31 mouse cellular contexts compared by ENCODE assay signal in the genomic region with DNA sequence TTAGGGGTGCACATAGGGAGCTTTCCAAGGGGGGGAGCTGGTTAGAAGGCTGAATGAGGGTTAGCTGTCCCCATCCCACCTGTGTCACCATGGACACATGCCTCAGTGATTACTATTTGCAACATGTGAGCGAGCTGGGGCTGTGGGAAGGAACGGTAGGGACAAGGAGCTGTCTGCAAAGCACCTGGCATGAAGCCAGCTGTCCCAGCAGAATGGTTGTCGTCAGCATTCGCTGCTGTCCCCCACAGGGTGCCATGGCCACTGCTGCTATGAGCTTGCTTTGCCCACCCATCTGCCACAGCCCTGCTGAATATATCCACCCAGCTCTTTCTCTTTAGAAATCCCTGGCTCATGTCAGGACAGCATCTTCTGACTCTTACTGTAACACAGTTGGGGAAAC.
DNase-seq lines count a peak whose midpoint lies in the region; ATAC-seq and TF ChIP-seq lines count a peak whose summit lies in the region.
"Had no signal": no experiment of that assay in that cellular context is flagged by ENCODE, and none has a peak within 500 bp of the region (broad histone marks: within the 10 kb centered on the region; RNA-seq: fewer than 3 reads in every experiment).

No protein-coding gene starts in this region.

- 76% methylated on average over 4 of the region's 4 CpGs for WGBS in forebrain, embryonic 10.5 days
- 31% methylated on average over 4 of the region's 4 CpGs for WGBS in forebrain, embryonic 12.5 days
- WGBS in midbrain, postnatal 0 days = 32% methylated on average over 4 of the region's 4 CpGs
- 29% methylated on average over 4 of the region's 4 CpGs for WGBS in midbrain, embryonic 13.5 days

- H3K9ac ChIP-seq in forebrain, embryonic 12.5 days = no peak overlapping the region
- H3K9ac ChIP-seq in midbrain, postnatal 0 days (replicated peaks; ENCODE audit: low read length, poor library complexity, severe bottlenecking) = no peak overlapping the region
- no peak overlapping the region for H3K9ac ChIP-seq in midbrain, embryonic 13.5 days (replicated peaks)
- H3K9ac ChIP-seq: forebrain, embryonic 15.5 days; heart, embryonic 15.5 days; hindbrain, embryonic 14.5 days; kidney, embryonic 15.5 days; liver, embryonic 14.5 days; lung, embryonic 15.5 days; midbrain, embryonic 15.5 days; neural tube, embryonic 12.5 days had no signal

- no peak for TF ChIP-seq POLR2A in brain, embryonic 14.5 days (IDR thresholded peaks at IDR 0.05; ENCODE audit: borderline replicate concordance, extremely low read depth, insufficient read depth, insufficient read length, poor library complexity, severe bottlenecking)

- DNase-seq in forebrain, embryonic 10.5 days (ENCODE audit: extremely low spot score, low spot score) = no peak
- peak; percentile 30 to 54 for DNase-seq in left cerebral cortex, postnatal 14 days (ENCODE audit: low spot score in 2 of 2)
- DNase-seq in left cerebral cortex, adult 8-10 months (ENCODE audit: low spot score in 2 of 2) = no peak
- peak; percentile 49 for DNase-seq in midbrain, postnatal 0 days (ENCODE audit: low spot score)
- DNase-seq in brain, embryonic 14.5 days (ENCODE audit: low read depth) = peak; percentile 72
- DNase-seq: adrenal gland, adult 8-10 months; cerebellum, adult 11 months; cerebellum, adult 9-11 months; gastrocnemius, postnatal 25 days; heart, adult 11 months; kidney, adult 11 months; kidney, postnatal 36 days; liver; thymus, postnatal 4 days had no signal

- peak overlapping the region; percentile 56 for H3K27ac ChIP-seq in forebrain, embryonic 10.5 days
- H3K27ac ChIP-seq in forebrain, embryonic 12.5 days = no peak overlapping the region
- no peak overlapping the region for H3K27ac ChIP-seq in midbrain, postnatal 0 days (ENCODE audit: low read depth, low read length)
- no peak overlapping the region for H3K27ac ChIP-seq in midbrain, embryonic 13.5 days
- H3K27ac ChIP-seq: forebrain, embryonic 15.5 days; heart, embryonic 10.5 days; heart, embryonic 15.5 days; hindbrain, embryonic 14.5 days; kidney, embryonic 15.5 days; layer of hippocampus, adult 2 months; left cerebral cortex, adult 2 months; liver, embryonic 14.5 days; lung, embryonic 15.5 days; midbrain, embryonic 15.5 days; neural tube, embryonic 12.5 days had no signal

- ATAC-seq in forebrain, embryonic 12.5 days (ENCODE audit: low FRiP score) = no peak
- no peak for ATAC-seq in midbrain, postnatal 0 days (ENCODE audit: low FRiP score)
- no peak for ATAC-seq in midbrain, embryonic 13.5 days
- ATAC-seq: forebrain, embryonic 15.5 days; inflammation-experienced regulatory T-cells, adult 6 months; midbrain, embryonic 15.5 days had no signal

- H3K4me2 ChIP-seq in forebrain, embryonic 12.5 days = no peak overlapping the region
- no peak overlapping the region for H3K4me2 ChIP-seq in midbrain, postnatal 0 days (ENCODE audit: low read depth, low read length, poor library complexity, severe bottlenecking)
- H3K4me2 ChIP-seq in midbrain, embryonic 13.5 days (replicated peaks) = no peak overlapping the region
- H3K4me2 ChIP-seq: forebrain, embryonic 15.5 days; heart, embryonic 15.5 days; hindbrain, embryonic 14.5 days; kidney, embryonic 15.5 days; lung, embryonic 15.5 days; midbrain, embryonic 15.5 days; neural tube, embryonic 12.5 days had no signal

- intact Hi-C loops in left cerebral cortex, postnatal 14 days (cut with DNase I) = no loop called here

- H3K4me3 ChIP-seq in forebrain, embryonic 10.5 days = no peak overlapping the region
- H3K4me3 ChIP-seq in forebrain, embryonic 12.5 days (replicated peaks) = no peak overlapping the region
- no peak overlapping the region for H3K4me3 ChIP-seq in midbrain, postnatal 0 days (ENCODE audit: low read depth, low read length)
- no peak overlapping the region for H3K4me3 ChIP-seq in midbrain, embryonic 13.5 days (replicated peaks)
- H3K4me3 ChIP-seq: erythroblast, embryonic 14.5 days; forebrain, embryonic 15.5 days; heart, embryonic 10.5 days; heart, embryonic 15.5 days; kidney, embryonic 15.5 days; layer of hippocampus, adult 2 months; left cerebral cortex, adult 2 months; lung, embryonic 15.5 days; midbrain, embryonic 15.5 days; myocyte; neural tube, embryonic 12.5 days had no signal

- peaks cover 4% of the 10 kb centered on the region; the same call in 1 of the 2 replicates for H3K36me3 ChIP-seq in forebrain, embryonic 10.5 days (replicated peaks)
- no peaks in the 10 kb centered on the region for H3K36me3 ChIP-seq in forebrain, embryonic 12.5 days (replicated peaks)
- no peaks in the 10 kb centered on the region for H3K36me3 ChIP-seq in midbrain, postnatal 0 days (ENCODE audit: insufficient read depth, low read length)
- H3K36me3 ChIP-seq in midbrain, embryonic 13.5 days = no peaks in the 10 kb centered on the region
- H3K36me3 ChIP-seq: forebrain, embryonic 15.5 days; G1E; heart, embryonic 10.5 days; heart, embryonic 15.5 days; kidney, embryonic 15.5 days; lung, embryonic 15.5 days; midbrain, embryonic 15.5 days; neural tube, embryonic 12.5 days had no signal

- TF ChIP-seq CTCF in midbrain, postnatal 0 days (IDR thresholded peaks at IDR 0.05) = no peak
- no peak for TF ChIP-seq CTCF in brain, embryonic 14.5 days (IDR thresholded peaks at IDR 0.05; ENCODE audit: borderline replicate concordance, extremely low read depth, insufficient read depth, insufficient read length)

- peaks cover 18% of the 10 kb centered on the region for H3K9me3 ChIP-seq in forebrain, embryonic 10.5 days
- peaks cover 4% of the 10 kb centered on the region; the same call in 1 of the 2 replicates for H3K9me3 ChIP-seq in forebrain, embryonic 12.5 days
- no peaks in the 10 kb centered on the region for H3K9me3 ChIP-seq in midbrain, postnatal 0 days (ENCODE audit: low read length)
- no peaks in the 10 kb centered on the region for H3K9me3 ChIP-seq in midbrain, embryonic 13.5 days
- H3K9me3 ChIP-seq: forebrain, embryonic 15.5 days; heart, embryonic 15.5 days; kidney, embryonic 15.5 days; lung, embryonic 15.5 days; midbrain, embryonic 15.5 days had no signal

- peaks cover 52% of the 10 kb centered on the region for H3K27me3 ChIP-seq in forebrain, embryonic 10.5 days (ENCODE audit: poor library complexity, severe bottlenecking)
- H3K27me3 ChIP-seq in forebrain, embryonic 12.5 days = 0 out of 2 replicates have a peak, but pooled peaks cover 13% of the 10 kb centered on the region
- H3K27me3 ChIP-seq in midbrain, postnatal 0 days (ENCODE audit: insufficient read depth, low read length) = no peaks in the 10 kb centered on the region
- H3K27me3 ChIP-seq in midbrain, embryonic 13.5 days = 0 out of 2 replicates have a peak, but pooled peaks cover 5% of the 10 kb centered on the region
- H3K27me3 ChIP-seq: forebrain, embryonic 15.5 days; midbrain, embryonic 15.5 days had no signal

- peaks cover 57% of the 10 kb centered on the region for H3K4me1 ChIP-seq in forebrain, embryonic 10.5 days
- peaks cover 42% of the 10 kb centered on the region for H3K4me1 ChIP-seq in forebrain, embryonic 12.5 days
- H3K4me1 ChIP-seq in midbrain, postnatal 0 days (ENCODE audit: insufficient read depth, low read length) = peaks cover 16% of the 10 kb centered on the region; the same call in 1 of the 2 replicates
- H3K4me1 ChIP-seq in midbrain, embryonic 13.5 days (replicated peaks) = peaks cover 36% of the 10 kb centered on the region

Comparison
In these comparisons a context has a peak if more than half of its experiments do, and no peak if none do; other contexts are left out.
1. DNase-seq: peak in left cerebral cortex, postnatal 14 days (2 of 2), midbrain, postnatal 0 days (single experiment) and brain, embryonic 14.5 days (single experiment); none in forebrain, embryonic 10.5 days (single experiment) and left cerebral cortex, adult 8-10 months (0 of 2).